Mouse (Mus musculus) WW6 (cell line): ENCODE data around the gene Fgfr2.

Source experiments
- DNase-seq: peaks from one replicate; pipeline ENCODE4 v3.0.0-alpha.2; 2013; ENCODE audit warnings: low read depth, low spot score

Gene Fgfr2

GRCm38 (mm10) chr7:132105326-132105725 lies 1017.8 kb downstream of the Fgfr2 start:
- DNase-seq: no peak

- no peak for DNase-seq
These were observed 1024.7 kb downstream of the Fgfr2 start for GRCm38 (mm10) chr7:132098441-132098840.

GRCm38 (mm10) chr7:132094666-132095065 lies 1028.5 kb downstream of the Fgfr2 start:
- DNase-seq: no peak

- DNase-seq: no peak
These were observed 1031.6 kb downstream of the Fgfr2 start for GRCm38 (mm10) chr7:132091551-132091950.

- no peak for DNase-seq
These were observed 1034.5 kb downstream of the Fgfr2 start for GRCm38 (mm10) chr7:132088606-132089005.

- no peak for DNase-seq
These were observed 1035.0 kb downstream of the Fgfr2 start for GRCm38 (mm10) chr7:132088181-132088580.

- no peak for DNase-seq
These were observed 1047.3 kb downstream of the Fgfr2 start for GRCm38 (mm10) chr7:132075825-132076224.

GRCm38 (mm10) chr7:132074503-132074902 lies 1048.6 kb downstream of the Fgfr2 start:
- no peak for DNase-seq

GRCm38 (mm10) chr7:132070877-132071625 lies 1052.1 kb downstream of the Fgfr2 start:
- DNase-seq: no peak

- no peak for DNase-seq
These were observed 1055.2 kb downstream of the Fgfr2 start for GRCm38 (mm10) chr7:132067951-132068350.

- no peak for DNase-seq
These were observed 1055.6 kb downstream of the Fgfr2 start for GRCm38 (mm10) chr7:132067511-132067910.

GRCm38 (mm10) chr7:132060116-132060515 lies 1063.0 kb downstream of the Fgfr2 start:
- no peak for DNase-seq

GRCm38 (mm10) chr7:132056565-132056964 lies 1066.6 kb downstream of the Fgfr2 start:
- no peak for DNase-seq

- no peak for DNase-seq
These were observed 1076.5 kb downstream of the Fgfr2 start for GRCm38 (mm10) chr7:132046662-132047061.

GRCm38 (mm10) chr7:132031940-132032531 lies 1091.1 kb downstream of the Fgfr2 start:
- no peak for DNase-seq

- DNase-seq: no peak
These were observed 1096.5 kb downstream of the Fgfr2 start for GRCm38 (mm10) chr7:132026671-132027070.

- DNase-seq: no peak
These were observed 1097.6 kb downstream of the Fgfr2 start for GRCm38 (mm10) chr7:132025591-132025990.

- DNase-seq: no peak
These were observed 1107.2 kb downstream of the Fgfr2 start for GRCm38 (mm10) chr7:132015933-132016332.

GRCm38 (mm10) chr7:132015193-132015592 lies 1108.0 kb downstream of the Fgfr2 start:
- no peak for DNase-seq

GRCm38 (mm10) chr7:132013970-132014369 lies 1109.2 kb downstream of the Fgfr2 start:
- DNase-seq: no peak

- DNase-seq: no peak
These were observed 1110.0 kb downstream of the Fgfr2 start for GRCm38 (mm10) chr7:132012969-132013679.

GRCm38 (mm10) chr7:132009002-132009401 lies 1114.1 kb downstream of the Fgfr2 start:
- DNase-seq: no peak
